Mouse (Mus musculus): ENCODE measurements at regions not wholly inside any gene's neighbourhood (a gene's known extent, or its start where the extent isn't known, plus 50 kb on each side); places are given as distances from the start of the nearest gene placed in this dataset.

GRCm38 (mm10) chr16:24180666-24181065, 192.0 kb upstream of the Bcl6 start:
- no peak for DNase-seq (ENCODE audit: low spot score)

- DNase-seq (ENCODE audit: low spot score), result no peak
Measured at GRCm38 (mm10) chr16:24177564-24177963, 188.9 kb upstream of the Bcl6 start.

GRCm38 (mm10) chr16:24177131-24177530, 188.5 kb upstream of the Bcl6 start:
- no peak for DNase-seq (ENCODE audit: low spot score)

- DNase-seq (ENCODE audit: low spot score), result no peak
Measured at GRCm38 (mm10) chr16:24176057-24176456, 187.4 kb upstream of the Bcl6 start.

GRCm38 (mm10) chr16:24175235-24175760, 186.6 kb upstream of the Bcl6 start:
- DNase-seq (ENCODE audit: low spot score), result no peak

- no peak for DNase-seq (ENCODE audit: low spot score)
Measured at GRCm38 (mm10) chr16:24174595-24174994, 185.9 kb upstream of the Bcl6 start.

GRCm38 (mm10) chr16:24173783-24174518, 185.3 kb upstream of the Bcl6 start:
- no peak for DNase-seq (ENCODE audit: low spot score)

GRCm38 (mm10) chr16:24172653-24173052, 184.0 kb upstream of the Bcl6 start:
- no peak for DNase-seq (ENCODE audit: low spot score)

- DNase-seq (ENCODE audit: low spot score), result no peak
Measured at GRCm38 (mm10) chr16:24172065-24172464, 183.4 kb upstream of the Bcl6 start.

GRCm38 (mm10) chr16:24171161-24171560, 182.5 kb upstream of the Bcl6 start:
- no peak for DNase-seq (ENCODE audit: low spot score)

- DNase-seq (ENCODE audit: low spot score), result no peak
Measured at GRCm38 (mm10) chr16:24166496-24166895, 177.8 kb upstream of the Bcl6 start.

- DNase-seq (ENCODE audit: low spot score), result peak; percentile 33
Measured at GRCm38 (mm10) chr16:24165461-24166081, 176.9 kb upstream of the Bcl6 start.

- DNase-seq (ENCODE audit: low spot score), result no peak
Measured at GRCm38 (mm10) chr16:24160705-24161285, 172.1 kb upstream of the Bcl6 start.

GRCm38 (mm10) chr16:24159336-24159735, 170.7 kb upstream of the Bcl6 start:
- no peak for DNase-seq (ENCODE audit: low spot score)

- DNase-seq (ENCODE audit: low spot score), result no peak
Measured at GRCm38 (mm10) chr16:24157753-24158152, 169.1 kb upstream of the Bcl6 start.

- DNase-seq (ENCODE audit: low spot score), result no peak
Measured at GRCm38 (mm10) chr16:24156729-24157430, 168.2 kb upstream of the Bcl6 start.

GRCm38 (mm10) chr16:24154816-24155357, 166.2 kb upstream of the Bcl6 start:
- DNase-seq (ENCODE audit: low spot score), result no peak

- DNase-seq (ENCODE audit: low spot score), result no peak
Measured at GRCm38 (mm10) chr16:24153943-24154342, 165.3 kb upstream of the Bcl6 start.

- DNase-seq (ENCODE audit: low spot score), result no peak
Measured at GRCm38 (mm10) chr16:24151831-24152247, 163.2 kb upstream of the Bcl6 start.

- peak; percentile 16 for DNase-seq (ENCODE audit: low spot score)
Measured at GRCm38 (mm10) chr16:24151178-24151725, 162.6 kb upstream of the Bcl6 start.

- DNase-seq (ENCODE audit: low spot score), result no peak
Measured at GRCm38 (mm10) chr16:24150512-24150911, 161.9 kb upstream of the Bcl6 start.

GRCm38 (mm10) chr16:24149441-24149840, 160.8 kb upstream of the Bcl6 start:
- no peak for DNase-seq (ENCODE audit: low spot score)
